In the genomic region with DNA sequence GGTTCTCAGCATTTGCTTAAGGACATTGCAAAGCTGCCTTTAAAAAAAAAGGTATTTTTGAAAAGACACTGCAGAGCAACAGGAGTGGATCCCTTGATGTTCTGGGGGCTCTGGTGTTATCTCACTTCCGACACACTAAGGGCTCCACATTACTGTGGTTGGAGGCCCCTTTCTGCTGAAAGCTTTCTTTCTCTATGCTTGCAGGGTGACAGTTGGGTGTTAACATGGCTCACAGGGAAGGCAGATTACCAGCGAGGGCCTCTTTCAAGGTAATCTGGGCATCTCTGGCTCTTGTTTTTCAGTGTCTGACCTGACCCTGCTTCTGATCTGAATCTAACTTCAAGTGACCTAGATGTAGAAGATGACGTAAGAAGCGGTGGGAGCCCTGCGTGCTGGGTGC, we compare ENCODE assay signal across 31 mouse cellular contexts. TPM values are rescaled to one million over a fixed set of nuclear protein-coding genes. Genes with fewer than 3 reads are reported as not detected.
DNase-seq lines count a peak whose midpoint lies in the region; ATAC-seq and TF ChIP-seq lines count a peak whose summit lies in the region.
"Had no signal": no experiment of that assay in that cellular context is flagged by ENCODE, and none has a peak within 500 bp of the region (broad histone marks: within the 10 kb centered on the region; RNA-seq: fewer than 3 reads in every experiment).

No protein-coding gene starts in this region.

- H3K27me3 ChIP-seq in forebrain, embryonic 11.5 days (ENCODE audit: control insufficient read depth, insufficient read depth, low read length), result no peaks in the 10 kb centered on the region
- H3K27me3 ChIP-seq in forebrain, embryonic 16.5 days (replicated peaks; ENCODE audit: control insufficient read depth, insufficient read depth, low read length), result no peaks in the 10 kb centered on the region
- H3K27me3 ChIP-seq in thymus, adult 2 months (ENCODE audit: control insufficient read depth, insufficient read depth, low read length), result no peaks in the 10 kb centered on the region
- no peaks in the 10 kb centered on the region for H3K27me3 ChIP-seq in liver, embryonic 16.5 days (ENCODE audit: control insufficient read depth, insufficient read depth, low read depth, low read length)
- H3K27me3 ChIP-seq: heart, embryonic 12.5 days; hindbrain, embryonic 15.5 days; kidney, embryonic 15.5 days; limb, embryonic 15.5 days; lung, embryonic 15.5 days; megakaryocyte, embryonic 14.5 days; midbrain, embryonic 13.5 days; neural tube, embryonic 13.5 days had no signal

- ATAC-seq in forebrain, embryonic 11.5 days (replicated peaks; ENCODE audit: low FRiP score), result no peak
- no peak for ATAC-seq in forebrain, embryonic 16.5 days
- ATAC-seq in liver, embryonic 16.5 days (ENCODE audit: low read depth), result peak; percentile 45
- no peak for ATAC-seq in megakaryocyte, adult 5-6 weeks (ENCODE audit: poor library complexity, severe bottlenecking)
- ATAC-seq: forebrain, postnatal 0 days; midbrain, embryonic 13.5 days had no signal

- TF ChIP-seq CTCF in thymus, adult 2 months (IDR thresholded peaks at IDR 0.05; ENCODE audit: borderline replicate concordance, control insufficient read depth, extremely low read depth, insufficient read depth, low read length, poor library complexity), result no peak
- TF ChIP-seq CTCF in layer of hippocampus, adult 2 months (conservative IDR thresholded peaks at IDR 0.05), result no peak

- H3K27ac ChIP-seq in forebrain, embryonic 11.5 days (ENCODE audit: low read depth, low read length), result no peak overlapping the region
- no peak overlapping the region for H3K27ac ChIP-seq in forebrain, embryonic 16.5 days (ENCODE audit: low read length)
- H3K27ac ChIP-seq in thymus, adult 2 months (ENCODE audit: control insufficient read depth, insufficient read depth, low read length), result no peak overlapping the region; the same call in 1 of the 2 replicates
- no peak overlapping the region for H3K27ac ChIP-seq in liver, embryonic 16.5 days (ENCODE audit: low read length)
- H3K27ac ChIP-seq in layer of hippocampus, adult 2 months, result no peak overlapping the region
- H3K27ac ChIP-seq: embryonic facial prominence, embryonic 13.5 days; forebrain, embryonic 10.5 days; hindbrain, embryonic 15.5 days; kidney, embryonic 15.5 days; limb, embryonic 10.5 days; limb, embryonic 15.5 days; lung, embryonic 15.5 days; midbrain, embryonic 13.5 days; neural tube, embryonic 13.5 days had no signal

- no peak overlapping the region for H3K9ac ChIP-seq in forebrain, embryonic 11.5 days (ENCODE audit: low read length)
- H3K9ac ChIP-seq in forebrain, embryonic 16.5 days (replicated peaks; ENCODE audit: low read depth, low read length), result no peak overlapping the region
- no peak overlapping the region for H3K9ac ChIP-seq in liver, embryonic 16.5 days (ENCODE audit: low read depth, low read length)
- H3K9ac ChIP-seq: embryonic facial prominence, embryonic 13.5 days; forebrain, postnatal 0 days; heart, embryonic 12.5 days; hindbrain, embryonic 15.5 days; kidney, embryonic 15.5 days; limb, embryonic 15.5 days; lung, embryonic 15.5 days; midbrain, embryonic 13.5 days; neural tube, embryonic 13.5 days had no signal

- H3K4me1 ChIP-seq in forebrain, embryonic 11.5 days (replicated peaks; ENCODE audit: control insufficient read depth, insufficient read depth, low read length), result no peaks in the 10 kb centered on the region
- 0 out of 2 replicates have a peak, but pooled peaks cover 4% of the 10 kb centered on the region for H3K4me1 ChIP-seq in forebrain, embryonic 16.5 days (replicated peaks; ENCODE audit: control insufficient read depth, insufficient read depth, low read length)
- peaks cover 10% of the 10 kb centered on the region for H3K4me1 ChIP-seq in thymus, adult 2 months (replicated peaks; ENCODE audit: control insufficient read depth, insufficient read depth, low read length)
- no peaks in the 10 kb centered on the region; the same call in 1 of the 2 replicates for H3K4me1 ChIP-seq in liver, embryonic 16.5 days (ENCODE audit: control insufficient read depth, low read depth, low read length)
- H3K4me1 ChIP-seq: midbrain, embryonic 13.5 days had no signal

- no peak overlapping the region for H3K4me2 ChIP-seq in forebrain, embryonic 11.5 days (ENCODE audit: low read depth, low read length, severe bottlenecking)
- H3K4me2 ChIP-seq in forebrain, embryonic 16.5 days (ENCODE audit: low read length), result no peak overlapping the region
- H3K4me2 ChIP-seq in liver, embryonic 16.5 days (ENCODE audit: low read depth, low read length), result no peak overlapping the region
- H3K4me2 ChIP-seq: embryonic facial prominence, embryonic 13.5 days; heart, embryonic 12.5 days; hindbrain, embryonic 15.5 days; kidney, embryonic 15.5 days; limb, embryonic 15.5 days; lung, embryonic 15.5 days; midbrain, embryonic 13.5 days; neural tube, embryonic 13.5 days had no signal

- H3K36me3 ChIP-seq in forebrain, embryonic 11.5 days (ENCODE audit: control insufficient read depth, insufficient read depth, low read length), result no peaks in the 10 kb centered on the region
- H3K36me3 ChIP-seq in forebrain, embryonic 16.5 days (ENCODE audit: control insufficient read depth, insufficient read depth), result no peaks in the 10 kb centered on the region
- H3K36me3 ChIP-seq in thymus, adult 2 months (ENCODE audit: control insufficient read depth, insufficient read depth, low read length), result no peaks in the 10 kb centered on the region
- no peaks in the 10 kb centered on the region for H3K36me3 ChIP-seq in liver, embryonic 16.5 days (ENCODE audit: control insufficient read depth, insufficient read depth)
- H3K36me3 ChIP-seq: embryonic facial prominence, embryonic 13.5 days; forebrain, embryonic 10.5 days; heart, embryonic 12.5 days; hindbrain, embryonic 15.5 days; kidney, embryonic 15.5 days; limb, embryonic 10.5 days; limb, embryonic 15.5 days; lung, embryonic 15.5 days; midbrain, embryonic 13.5 days; neural tube, embryonic 13.5 days had no signal

- no peak overlapping the region for H3K4me3 ChIP-seq in forebrain, embryonic 11.5 days (ENCODE audit: low read depth, low read length)
- H3K4me3 ChIP-seq in forebrain, embryonic 16.5 days (replicated peaks; ENCODE audit: low read length), result no peak overlapping the region
- no peak overlapping the region for H3K4me3 ChIP-seq in thymus, adult 2 months (ENCODE audit: control insufficient read depth, insufficient read depth, low read length)
- H3K4me3 ChIP-seq in liver, embryonic 16.5 days (ENCODE audit: low read depth, low read length), result no peak overlapping the region
- no peak overlapping the region for H3K4me3 ChIP-seq in layer of hippocampus, adult 2 months
- H3K4me3 ChIP-seq: embryonic facial prominence, embryonic 13.5 days; forebrain, embryonic 10.5 days; heart, embryonic 12.5 days; hindbrain, embryonic 15.5 days; kidney, embryonic 15.5 days; limb, embryonic 10.5 days; limb, embryonic 15.5 days; lung, embryonic 15.5 days; megakaryocyte, embryonic 14.5 days; midbrain, embryonic 13.5 days; neural tube, embryonic 13.5 days had no signal

- 92% methylated on average over 5 of the region's 5 CpGs for WGBS in forebrain, embryonic 11.5 days
- 92% methylated on average over 5 of the region's 5 CpGs for WGBS in forebrain, embryonic 16.5 days
- WGBS in thymus, adult 2 months, result 80% methylated on average over 5 of the region's 5 CpGs
- WGBS in liver, embryonic 16.5 days (ENCODE audit: insufficient replicate concordance), result 22% methylated on average over 5 of the region's 5 CpGs

- DNase-seq in forebrain, embryonic 11.5 days (ENCODE audit: low spot score), result peak; percentile 8
- peak; percentile 11 for DNase-seq in thymus, postnatal 14 days
- no peak for DNase-seq in thymus, adult 2 months
- DNase-seq in thymus, postnatal 4 days, result peak; percentile 12
- DNase-seq in layer of hippocampus, adult 2 months (ENCODE audit: low spot score in 2 of 2), result no peak
- DNase-seq: adrenal gland, postnatal 10 days; cerebellum, adult 8-10 months; cerebellum, postnatal 36 days; forebrain, postnatal 0 days; gastrocnemius, postnatal 10 days; kidney, adult 18-20 months; kidney, postnatal 36 days; layer of hippocampus, postnatal 36 days had no signal

- TF ChIP-seq POLR2A in thymus, adult 2 months (IDR thresholded peaks at IDR 0.05; ENCODE audit: control insufficient read depth, extremely low read depth, insufficient read depth, low read length, poor library complexity), result no peak

- H3K9me3 ChIP-seq in forebrain, embryonic 11.5 days (ENCODE audit: control insufficient read depth, low read length), result no peaks in the 10 kb centered on the region
- H3K9me3 ChIP-seq in forebrain, embryonic 16.5 days (ENCODE audit: control insufficient read depth, low read length), result no peaks in the 10 kb centered on the region
- no peaks in the 10 kb centered on the region for H3K9me3 ChIP-seq in liver, embryonic 16.5 days (replicated peaks; ENCODE audit: control insufficient read depth, low read length)
- H3K9me3 ChIP-seq: embryonic facial prominence, embryonic 13.5 days; forebrain, embryonic 10.5 days; heart, embryonic 12.5 days; hindbrain, embryonic 15.5 days; kidney, embryonic 15.5 days; limb, embryonic 10.5 days; limb, embryonic 15.5 days; lung, embryonic 15.5 days; megakaryocyte, embryonic 14.5 days; midbrain, embryonic 13.5 days; neural tube, embryonic 13.5 days had no signal

RNA-seq across cellular contexts. Expression of a gene that starts 50.9 kb away (rescaled TPM):
- polyA plus RNA-seq in forebrain, embryonic 11.5 days (2014; fragmentation: Nextera tagmentation; extraction: Ambion mirVana), result 2.1 and 2.3 TPM in 2 replicates
- 40.5 and 61.1 TPM in 2 replicates for polyA plus RNA-seq in forebrain, embryonic 16.5 days (2015; fragmentation: Nextera tagmentation; extraction: Ambion mirVana)
- 2.8 and 5.4 TPM in 2 replicates for polyA plus RNA-seq in thymus, adult 2 months (2012; rRNA removed)
- 0.36 and 0.53 TPM in 2 replicates for polyA plus RNA-seq in liver, embryonic 16.5 days (2015; fragmentation: Nextera tagmentation; extraction: Ambion mirVana)
- 1 to 10 TPM; 5.5 to 6.8 TPM for total RNA-seq in layer of hippocampus, adult 2 months (2021)
- total RNA-seq in megakaryocyte, adult 5-6 weeks (2015), result not detected in 2 replicates
- total RNA-seq in megakaryocyte, adult 5-6 weeks (2017), result not detected in 2 replicates
- total RNA-seq: CH12.LX; granulocyte monocyte progenitor cell, adult 5-6 weeks; hematopoietic stem cell, adult 5-6 weeks had no signal
- polyA plus RNA-seq: C2C12 had no signal

Comparison
In these comparisons a context has a peak if more than half of its experiments do, and no peak if none do; other contexts are left out.
1. DNase-seq: peak in forebrain, embryonic 11.5 days (single experiment), thymus, postnatal 14 days (single experiment) and thymus, postnatal 4 days (single experiment); none in thymus, adult 2 months (single experiment) and layer of hippocampus, adult 2 months (0 of 2).